Mouse (Mus musculus): ENCODE measurements around the gene Gpt2. TPM values are rescaled to one million over a fixed set of nuclear protein-coding genes. Genes with fewer than 3 reads are reported as not detected.

The Gpt2 gene
- total and polyA plus RNA-seq, 3 experiments: 68.8 to 379 (median 283) TPM

DNA sequence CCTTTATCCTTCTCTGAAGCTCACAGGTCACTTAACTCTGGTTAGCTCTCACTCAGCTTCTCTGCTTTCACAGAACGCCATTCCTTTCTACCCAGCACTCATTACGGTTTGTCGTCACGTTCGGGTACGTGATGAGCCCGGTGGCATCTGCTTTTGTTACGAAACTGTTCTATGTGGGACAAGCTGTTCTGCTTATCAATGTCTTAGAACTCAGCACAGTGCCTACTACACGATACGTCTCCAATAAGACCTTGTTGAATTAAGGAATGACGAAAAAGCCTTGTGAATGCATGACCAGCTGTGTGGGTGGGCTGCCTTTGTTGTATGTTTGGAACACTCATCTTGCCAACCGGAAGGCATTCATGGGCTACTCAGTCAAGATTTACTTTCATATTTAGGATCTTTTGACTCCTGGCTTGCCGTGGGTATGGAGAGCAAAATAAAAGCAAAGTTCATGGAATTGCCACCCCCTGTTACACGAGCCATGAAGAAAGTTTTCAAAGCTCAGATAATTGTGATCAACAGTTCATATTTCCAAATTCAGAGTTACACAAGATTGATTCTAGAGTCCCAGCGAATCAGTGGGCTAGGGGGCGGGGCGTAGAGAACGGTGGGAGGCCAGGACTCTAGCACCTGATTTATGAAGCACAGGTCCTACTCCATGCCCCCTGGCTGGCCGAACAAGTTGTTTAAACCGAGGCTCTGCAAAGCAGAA, 4.3 kb upstream of the Gpt2 start:
- no peak for DNase-seq

DNA sequence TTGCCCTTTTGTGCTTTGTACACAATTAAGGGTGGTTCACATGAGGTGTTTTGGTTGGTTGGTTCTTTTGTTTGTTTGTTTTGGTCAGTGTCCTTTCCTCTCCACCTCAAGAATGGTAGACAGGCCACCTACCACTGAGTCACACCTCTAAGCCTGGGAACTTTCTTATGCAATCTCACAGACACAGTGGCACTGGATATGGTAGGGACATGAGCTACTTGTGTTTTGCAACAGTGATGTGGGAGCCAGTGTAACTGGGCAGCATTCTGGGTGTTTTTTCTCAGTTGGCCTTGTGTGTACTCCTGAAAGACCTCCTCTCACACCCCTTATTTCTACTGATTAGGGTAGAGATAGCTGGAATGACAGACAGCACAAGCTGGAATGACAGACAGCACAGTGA, 3.7 kb upstream of the Gpt2 start:
- peak; percentile 52 for DNase-seq

DNA sequence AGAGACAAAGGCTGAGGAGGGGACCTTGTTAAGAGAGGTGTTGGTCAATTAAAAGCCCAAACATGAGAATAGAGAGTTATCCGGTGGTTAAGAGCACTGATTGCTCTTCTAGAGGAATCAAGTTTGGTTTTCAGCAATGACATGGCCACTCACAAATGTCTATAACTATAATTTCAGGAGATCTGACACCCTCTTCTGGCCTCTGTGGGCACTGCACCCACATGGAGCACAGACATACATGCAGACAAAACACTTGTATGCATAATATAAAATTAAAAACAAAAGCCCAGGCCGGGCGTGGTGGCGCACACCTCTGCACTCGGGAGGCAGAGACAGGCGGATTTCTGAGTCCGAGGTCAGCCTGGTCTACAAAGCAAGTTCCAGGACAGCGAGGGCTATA, 2.8 kb upstream of the Gpt2 start:
- DNase-seq: no peak

DNA sequence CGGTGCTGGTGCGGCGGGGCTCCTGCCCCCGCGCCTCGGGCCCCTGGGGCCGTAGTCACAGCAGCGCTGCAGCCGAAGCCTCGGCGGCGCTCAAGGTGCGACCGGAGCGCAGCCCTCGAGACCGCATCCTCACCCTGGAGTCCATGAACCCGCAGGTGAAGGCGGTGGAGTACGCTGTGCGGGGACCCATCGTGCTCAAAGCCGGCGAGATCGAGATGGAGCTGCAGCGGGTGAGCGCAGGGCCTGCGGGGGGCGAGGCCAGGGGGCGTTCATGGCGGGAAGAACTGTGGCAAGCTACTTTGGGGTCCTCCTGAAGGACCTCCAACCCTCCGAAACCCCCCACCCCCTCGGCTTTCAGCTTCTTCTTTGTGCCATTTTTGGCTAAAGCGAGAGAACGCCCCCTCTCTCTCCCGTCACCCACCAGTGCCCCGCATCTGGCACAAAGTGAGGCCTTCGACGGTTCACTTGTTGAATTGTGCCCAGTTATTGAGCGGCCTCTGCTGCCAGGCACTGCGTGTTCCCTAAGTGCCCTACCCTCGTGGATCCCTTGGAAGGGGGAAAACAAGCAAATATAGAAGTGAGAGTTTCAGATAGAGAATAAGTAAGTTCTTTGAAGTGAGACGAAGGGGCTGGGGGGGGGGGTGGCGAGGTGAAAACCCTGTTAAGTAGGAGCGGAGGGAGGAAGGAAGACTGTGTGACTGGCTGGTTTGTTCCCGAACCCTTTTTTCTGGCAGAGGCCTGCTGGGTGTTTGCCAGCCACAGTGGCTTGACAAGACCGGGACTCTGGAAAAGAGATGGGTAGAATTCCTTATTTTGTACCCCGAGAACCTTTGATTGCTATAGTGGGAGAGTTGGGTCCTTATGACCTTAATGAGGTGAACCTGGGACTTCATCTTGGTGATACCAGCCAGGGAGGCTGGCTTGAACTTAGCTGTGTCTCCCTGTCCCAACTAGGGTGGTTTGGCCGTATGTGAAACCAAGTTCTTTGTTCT, 860 bp downstream of the Gpt2 start:
- no peak for DNase-seq

DNA sequence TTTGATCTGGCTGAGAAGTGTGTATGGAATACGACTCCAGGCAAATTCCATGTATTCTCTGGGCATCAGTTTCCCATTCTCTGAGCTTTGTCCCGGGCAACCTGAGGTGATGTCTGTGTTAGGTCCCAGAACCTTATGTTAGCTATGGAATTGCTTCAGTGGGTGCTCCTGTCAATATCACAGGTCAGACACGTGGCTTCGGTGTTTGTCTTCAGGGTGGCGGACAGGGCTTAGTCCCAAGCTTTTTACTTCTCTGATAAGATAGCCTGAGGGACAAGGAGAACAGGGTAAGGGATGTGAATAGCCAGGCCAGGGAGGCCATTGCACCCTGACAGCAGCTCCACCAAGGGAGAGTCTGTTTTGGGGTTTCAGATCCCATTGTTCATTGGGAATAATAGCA, 3.7 kb downstream of the Gpt2 start:
- no peak for DNase-seq

DNA sequence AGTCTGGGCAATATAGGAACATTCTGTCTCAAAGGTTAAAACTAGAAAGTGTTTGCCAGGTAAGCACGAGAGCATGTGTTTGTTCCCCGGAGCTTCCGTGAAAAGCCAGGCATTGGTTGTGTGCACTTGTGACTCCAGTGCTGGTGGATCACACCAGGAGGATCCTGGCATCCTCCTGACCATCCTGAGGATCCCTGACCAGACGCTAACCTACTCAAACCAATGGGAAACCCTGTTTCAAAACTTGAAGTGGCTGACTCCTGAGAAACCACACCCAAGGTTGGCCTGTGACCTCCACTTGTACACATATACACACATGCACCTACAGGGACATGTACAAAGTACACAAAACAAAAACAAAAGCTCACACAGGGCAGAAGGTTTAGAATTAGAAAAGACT, 4.4 kb downstream of the Gpt2 start:
- no peak for DNase-seq

DNA sequence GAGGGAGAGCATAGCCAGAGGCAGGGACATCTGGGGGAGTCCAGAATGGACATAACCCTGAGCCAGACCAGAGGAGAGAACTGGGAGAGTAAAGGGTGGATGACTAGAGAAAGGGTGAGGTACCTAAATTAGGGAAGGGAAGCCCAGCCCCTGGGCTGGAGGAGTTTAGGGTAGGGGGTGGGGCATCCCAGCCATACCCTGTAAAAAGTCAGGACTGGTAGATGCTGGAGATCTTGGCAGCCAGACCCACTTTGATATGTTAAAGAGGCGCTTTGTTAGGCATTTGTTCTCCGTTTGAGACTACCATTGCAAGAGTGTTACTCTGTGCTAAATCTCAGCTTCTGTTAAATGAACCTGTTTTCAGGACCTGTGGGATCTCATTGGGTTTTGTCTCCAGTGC, 6.2 kb downstream of the Gpt2 start:
- no peak for DNase-seq

DNA sequence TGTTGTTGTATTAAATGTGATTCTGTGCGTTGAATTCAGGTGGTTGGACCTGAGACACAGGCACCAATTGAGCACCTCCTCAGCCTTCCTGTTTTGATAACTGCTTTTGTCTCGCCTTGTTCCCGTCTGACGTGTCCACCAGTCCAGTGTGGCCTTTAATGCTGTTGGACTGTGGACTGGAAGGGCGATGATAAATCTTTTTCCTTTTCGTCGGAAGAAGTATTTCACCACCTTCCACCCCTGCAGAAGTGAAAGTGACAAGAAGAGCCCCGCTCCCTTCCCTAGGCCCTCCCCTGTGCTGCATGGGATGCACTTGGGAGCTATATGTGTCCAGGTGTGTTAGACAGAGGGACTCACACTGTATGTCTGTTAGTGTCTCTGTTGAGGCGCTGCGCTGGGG, 8.1 kb downstream of the Gpt2 start:
- no peak for DNase-seq

DNA sequence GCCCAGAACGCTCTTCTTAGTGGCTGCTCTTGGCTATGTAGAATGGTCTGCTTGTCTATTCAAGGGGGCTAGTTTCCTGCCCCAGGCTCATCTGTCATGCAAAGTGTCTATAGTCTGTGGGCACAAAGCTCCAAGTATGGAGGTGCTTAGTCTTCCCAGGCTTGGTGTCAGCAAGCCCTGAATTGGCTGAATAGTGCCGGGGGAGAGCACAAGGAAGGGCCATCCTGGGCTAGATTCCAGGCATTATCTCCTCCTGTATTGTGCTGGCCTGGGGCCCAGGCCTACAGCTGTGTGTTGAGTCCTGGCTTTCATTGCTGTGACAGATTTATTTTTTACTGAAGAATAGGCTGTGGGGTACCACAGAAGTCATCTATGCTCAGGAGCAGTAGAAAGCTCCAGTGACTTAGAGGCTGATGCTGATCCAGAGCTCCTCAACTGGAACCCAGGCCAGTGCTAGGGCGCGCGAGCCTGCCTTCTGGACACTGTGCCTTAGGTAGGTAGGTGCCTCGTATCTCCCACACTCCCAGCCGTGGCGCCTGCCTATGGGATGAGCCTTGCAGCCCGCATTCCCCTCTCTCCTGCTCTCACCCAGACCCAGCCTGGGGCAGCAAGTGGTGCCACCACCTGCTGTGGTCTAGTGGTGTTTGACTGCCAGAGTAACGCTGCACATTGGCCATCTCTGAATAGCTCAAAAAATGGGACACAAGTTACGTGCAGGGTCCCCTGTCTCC, 8.7 kb downstream of the Gpt2 start:
- DNase-seq: no peak

DNA sequence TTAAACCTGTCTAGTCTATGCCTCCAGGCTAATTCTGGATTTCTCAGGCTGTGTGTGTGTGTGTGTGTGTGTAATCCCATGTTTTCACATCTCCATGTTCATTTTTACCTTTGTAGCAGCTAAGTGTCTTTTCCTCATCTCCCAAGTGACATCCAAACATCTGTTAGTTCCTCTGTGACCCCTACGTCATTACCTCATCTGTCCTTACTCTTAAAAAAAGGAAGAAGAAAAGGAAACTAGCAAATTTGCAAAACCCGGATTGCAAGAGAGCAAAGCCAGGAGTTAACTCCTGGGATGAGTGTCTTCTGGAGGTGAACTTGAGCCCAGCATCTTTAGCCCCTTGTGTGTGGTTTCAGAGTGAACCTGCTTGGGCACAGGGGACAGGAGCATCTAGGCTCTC, 10.0 kb downstream of the Gpt2 start:
- no peak for DNase-seq

DNA sequence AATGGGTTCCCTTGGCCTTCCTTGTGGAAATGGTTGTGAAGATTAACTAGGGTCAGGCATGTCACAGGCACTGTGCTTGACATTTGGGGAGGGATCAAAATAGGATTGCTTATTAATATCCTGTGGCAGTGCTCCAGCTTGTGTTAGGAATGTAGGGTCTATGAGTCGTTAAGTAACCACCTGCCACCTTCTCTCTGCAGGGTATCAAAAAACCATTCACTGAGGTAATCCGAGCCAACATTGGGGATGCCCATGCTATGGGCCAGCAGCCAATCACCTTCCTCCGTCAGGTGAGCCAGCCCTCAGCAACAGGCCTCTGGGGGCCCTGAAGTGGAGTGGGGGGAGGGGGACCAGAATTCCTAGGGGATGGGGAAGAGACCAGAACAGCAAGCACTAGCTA, 10.7 kb downstream of the Gpt2 start:
- DNase-seq: no peak

DNA sequence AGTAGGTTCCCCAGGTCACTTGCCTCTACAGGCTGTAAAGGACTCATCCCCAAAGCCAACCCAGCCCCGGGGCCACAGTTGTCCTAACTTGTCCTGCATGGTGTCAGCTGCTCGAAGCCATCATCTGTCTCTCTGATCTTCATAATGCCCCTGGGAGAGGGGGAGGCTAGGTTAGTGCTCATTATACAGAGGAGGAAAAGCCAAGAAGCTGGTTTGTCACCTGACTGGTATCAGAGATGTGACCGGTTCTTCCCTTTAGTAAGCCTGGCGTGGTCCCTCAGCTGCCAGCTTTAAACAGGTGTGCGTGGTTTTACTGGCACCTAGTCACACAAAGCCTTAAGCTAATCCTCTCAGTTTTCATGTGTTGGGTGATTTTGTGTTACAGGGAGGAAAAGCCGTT, 12.3 kb downstream of the Gpt2 start:
- no peak for DNase-seq

DNA sequence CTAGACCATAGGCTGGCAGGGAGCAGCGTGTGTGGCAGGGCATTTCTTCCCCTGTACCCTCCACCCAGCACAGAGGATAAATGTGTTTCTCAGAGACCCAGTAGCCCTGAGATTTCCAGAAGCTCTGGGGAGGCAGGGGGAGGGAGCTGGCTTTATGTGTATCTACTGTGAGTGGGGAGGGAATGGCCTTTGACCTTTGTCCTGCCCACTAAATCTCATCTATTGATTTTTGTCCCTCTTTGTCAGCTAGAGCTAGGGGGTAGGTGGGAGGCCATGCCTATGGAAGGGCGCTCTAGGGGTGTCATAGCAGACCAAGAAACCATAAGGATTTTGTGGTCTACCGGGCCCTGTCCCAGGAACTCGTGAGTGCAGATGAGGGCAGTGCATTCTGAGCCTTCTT, 14.2 kb downstream of the Gpt2 start:
- no peak for DNase-seq

DNA sequence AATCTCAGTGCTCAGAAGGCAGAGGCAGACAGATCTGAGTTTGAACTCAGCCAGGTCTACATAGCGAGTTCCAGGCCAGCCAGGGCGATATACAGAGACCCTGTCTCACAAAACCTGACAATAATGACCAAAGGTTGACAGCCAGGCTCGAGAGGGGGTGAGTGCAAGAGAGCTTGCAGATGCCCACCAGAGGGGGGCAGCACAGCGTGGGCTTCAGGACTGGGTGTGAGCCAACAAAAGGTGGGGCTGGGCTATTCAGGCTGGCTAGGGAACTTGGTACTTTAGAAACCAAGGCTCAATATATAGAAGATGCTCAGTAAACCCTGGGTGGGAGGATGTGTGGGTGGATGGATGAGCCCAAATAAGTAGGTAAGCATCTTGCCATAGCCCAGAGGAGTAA, 16.3 kb downstream of the Gpt2 start:
- no peak for DNase-seq

DNA sequence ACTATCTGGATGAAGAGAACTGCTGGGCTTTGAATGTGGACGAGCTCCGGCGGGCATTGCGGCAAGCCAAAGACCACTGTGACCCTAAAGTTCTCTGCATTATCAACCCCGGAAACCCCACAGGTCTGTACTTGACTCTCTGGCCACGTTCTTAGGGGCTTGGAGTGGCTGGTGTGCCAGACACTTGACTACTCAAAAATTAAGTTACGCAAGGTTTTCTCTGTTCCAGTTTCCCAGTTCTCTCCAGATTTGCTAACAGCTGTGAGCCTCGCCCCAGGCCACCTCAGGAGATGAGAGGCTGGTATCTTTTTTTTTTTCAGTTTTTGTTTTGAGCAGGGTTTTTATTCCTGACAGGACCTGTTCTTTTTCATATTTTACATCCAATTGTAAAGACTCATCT, 19.9 kb downstream of the Gpt2 start:
- no peak for DNase-seq

DNA sequence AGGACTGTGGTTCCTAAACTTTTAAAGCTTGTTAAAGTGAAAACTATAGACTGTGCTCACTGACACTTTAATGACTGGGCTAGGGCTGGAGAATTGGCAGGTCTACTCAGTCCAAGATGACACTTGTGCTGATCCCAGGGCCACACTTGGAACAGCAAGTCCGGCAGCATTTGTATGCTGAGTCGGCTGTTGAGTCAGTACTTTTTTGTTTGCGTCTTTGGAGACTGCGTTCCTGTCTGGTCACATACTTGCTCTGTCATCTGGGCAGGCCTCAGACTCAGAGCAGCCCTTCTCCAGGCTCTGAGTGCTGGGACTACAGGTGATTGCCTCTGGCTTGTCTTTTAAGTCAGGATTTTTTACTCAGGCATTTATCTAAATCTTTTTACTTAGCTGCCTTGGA, 20.9 kb downstream of the Gpt2 start:
- peak; percentile 43 for DNase-seq

DNA sequence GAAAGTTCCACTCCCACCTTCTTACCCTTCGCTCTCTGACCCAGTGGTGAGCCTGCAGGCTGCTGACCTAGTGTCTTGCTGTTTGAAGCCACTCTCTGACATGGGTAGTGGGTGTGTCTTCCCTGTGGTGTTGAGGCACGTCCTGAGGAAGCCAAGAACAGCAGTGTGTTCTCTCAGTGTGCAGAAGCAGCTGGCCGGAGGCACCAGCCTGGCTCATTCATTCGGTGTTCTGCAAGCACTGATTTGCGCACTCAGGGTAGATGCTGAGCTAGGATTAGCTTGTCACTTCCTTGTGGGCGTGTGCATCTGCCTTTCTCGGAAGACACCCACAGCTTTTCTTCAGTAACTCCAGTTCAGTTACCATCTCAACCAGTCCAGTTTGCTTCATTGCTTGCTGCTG, 23.0 kb downstream of the Gpt2 start:
- DNase-seq: no peak

DNA sequence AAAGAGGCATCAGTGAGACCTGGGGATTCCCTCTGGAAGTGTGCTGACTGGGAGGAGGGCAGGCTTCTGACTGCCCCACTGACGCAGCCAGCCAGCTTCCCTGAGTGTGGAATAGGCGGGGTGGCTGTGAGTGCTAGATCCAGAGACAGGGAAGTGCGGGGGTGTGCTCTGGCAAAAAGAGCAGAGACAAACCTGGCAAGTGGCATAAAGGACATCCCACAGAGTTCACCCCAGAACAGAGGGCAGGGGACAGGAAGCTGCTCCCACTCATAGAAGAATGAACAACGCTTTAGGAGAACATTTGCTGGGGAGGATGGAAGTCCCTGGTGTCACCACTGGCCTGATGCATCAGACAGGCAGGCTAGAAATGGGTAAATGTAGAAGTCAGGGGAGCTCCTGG, 25.0 kb downstream of the Gpt2 start:
- DNase-seq: no peak

DNA sequence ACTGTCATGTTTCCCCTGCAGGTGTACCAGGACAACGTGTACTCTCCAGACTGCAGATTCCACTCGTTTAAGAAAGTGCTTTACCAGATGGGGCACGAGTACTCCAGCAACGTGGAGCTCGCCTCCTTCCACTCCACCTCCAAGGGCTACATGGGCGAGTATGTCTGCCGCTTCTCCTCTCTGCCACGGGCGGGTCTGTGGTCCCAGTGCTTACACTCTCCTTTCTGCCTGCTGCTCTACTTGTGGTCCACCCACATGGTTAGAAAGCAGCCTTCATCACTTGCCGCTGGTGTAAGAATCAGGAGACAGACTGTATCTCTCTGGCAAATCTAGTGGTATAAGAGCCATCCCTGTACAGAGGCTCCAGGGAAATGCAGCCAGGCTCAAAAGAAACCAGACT, 25.6 kb downstream of the Gpt2 start:
- no peak for DNase-seq

DNA sequence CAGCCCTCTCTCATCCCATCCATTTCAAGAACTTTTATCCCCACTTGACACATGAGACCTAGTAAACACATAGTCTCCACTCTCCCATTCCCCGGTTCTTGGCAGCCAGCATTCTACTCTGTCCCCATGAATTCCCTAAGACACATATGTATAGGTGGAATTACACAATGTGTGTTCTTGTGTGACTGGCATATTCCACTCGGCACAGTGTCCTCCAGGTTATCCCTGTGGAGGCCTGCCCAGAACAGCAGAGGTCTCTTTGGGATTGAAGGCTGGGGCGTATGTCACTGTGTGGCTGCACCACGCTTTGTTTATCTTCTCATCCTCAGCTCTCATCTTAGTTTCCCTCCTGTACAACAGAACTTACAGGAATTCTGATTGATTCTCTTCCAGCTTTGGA, 28.2 kb downstream of the Gpt2 start:
- DNase-seq: no peak

DNA sequence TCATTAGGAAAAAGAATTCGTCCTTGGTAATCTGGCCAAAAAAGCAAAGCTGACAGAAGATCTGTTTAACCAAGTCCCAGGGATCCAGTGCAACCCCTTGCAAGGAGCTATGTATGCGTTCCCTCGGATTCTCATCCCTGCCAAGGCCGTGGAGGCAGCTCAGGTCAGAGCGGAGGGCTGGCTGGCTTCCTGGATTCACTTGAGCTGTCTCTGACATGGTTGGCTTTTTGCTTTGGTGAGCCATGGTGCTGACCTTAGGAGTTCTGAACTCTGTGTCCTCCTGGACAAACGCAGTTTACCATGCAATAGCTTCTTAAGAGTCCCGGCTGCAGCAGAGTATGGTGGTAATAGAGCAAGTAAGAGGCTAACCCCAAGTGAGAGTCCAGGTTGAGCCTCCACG, 29.0 kb downstream of the Gpt2 start:
- DNase-seq: peak; percentile 61

DNA sequence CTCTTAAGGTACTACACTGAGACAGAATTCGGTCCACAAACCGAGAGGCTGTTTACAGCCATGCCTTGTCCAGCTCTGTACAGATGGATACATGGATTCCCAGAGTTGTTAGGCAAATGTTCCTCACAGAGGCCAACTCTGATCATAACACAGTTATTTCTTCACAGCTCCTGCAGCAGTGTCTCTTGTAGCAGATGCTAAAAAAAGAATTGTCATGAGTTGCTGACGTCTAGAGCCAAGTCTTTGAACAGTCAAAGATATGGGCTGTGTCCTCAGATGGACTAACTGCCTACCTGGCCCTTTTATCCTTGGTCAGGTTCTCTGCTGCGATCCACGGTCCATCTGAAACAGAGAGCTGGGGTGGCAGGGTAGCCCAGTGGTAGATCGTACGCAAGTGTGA, 31.7 kb downstream of the Gpt2 start:
- no peak for DNase-seq

DNA sequence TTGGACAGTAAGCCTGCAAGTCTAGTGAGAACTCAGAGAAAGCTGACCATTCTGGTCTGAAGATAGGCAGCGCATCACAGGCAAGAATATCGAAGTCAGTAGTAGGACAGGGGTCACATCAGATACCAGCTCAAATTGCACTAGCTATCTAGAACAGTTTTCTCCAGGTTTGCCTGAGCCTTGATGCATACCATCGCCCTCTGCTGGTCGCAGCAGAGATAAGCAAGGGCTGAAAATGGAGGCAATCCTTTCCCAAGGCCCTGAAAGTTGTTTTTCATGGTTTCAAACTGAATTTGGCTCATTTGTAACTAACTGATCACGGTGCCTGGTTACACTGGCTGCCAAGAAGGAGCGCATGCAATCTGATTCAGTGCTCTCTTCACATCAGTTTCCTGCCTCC, 33.7 kb downstream of the Gpt2 start:
- peak; percentile 52 for DNase-seq
